Mouse (Mus musculus): Measurements from ENCODE around the gene Plk3.

Plk3 gene

GRCm38 (mm10) chr4:117138295-117139216 is 4.8 kb upstream of the Plk3 start:
- DNase-seq (ENCODE audit: low read depth), result no peak

DNA sequence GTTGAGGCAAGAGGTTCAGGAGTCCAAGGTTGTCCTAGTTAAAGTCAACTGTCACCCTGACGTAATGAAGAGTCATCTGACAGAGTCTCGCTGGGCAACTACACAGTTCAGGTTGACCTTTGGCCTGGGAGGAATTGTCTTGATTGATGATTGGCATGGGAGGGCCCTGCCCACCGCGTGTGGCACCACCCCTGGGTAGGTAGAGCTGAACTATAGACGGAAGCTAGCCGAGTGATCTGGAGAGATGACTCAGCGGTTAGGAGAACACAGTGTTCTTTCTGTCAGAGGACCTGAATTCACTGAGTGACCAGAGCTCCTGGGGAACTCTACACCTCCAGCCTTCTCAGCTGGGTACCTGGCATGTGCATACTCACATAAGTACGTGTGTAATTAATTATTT is 2.3 kb upstream of the Plk3 start:
- DNase-seq (ENCODE audit: low read depth), result peak; percentile 89

- no peak for DNase-seq (ENCODE audit: low read depth)
Observed at GRCm38 (mm10) chr4:117134601-117134995, 835 bp upstream of the Plk3 start.

DNA sequence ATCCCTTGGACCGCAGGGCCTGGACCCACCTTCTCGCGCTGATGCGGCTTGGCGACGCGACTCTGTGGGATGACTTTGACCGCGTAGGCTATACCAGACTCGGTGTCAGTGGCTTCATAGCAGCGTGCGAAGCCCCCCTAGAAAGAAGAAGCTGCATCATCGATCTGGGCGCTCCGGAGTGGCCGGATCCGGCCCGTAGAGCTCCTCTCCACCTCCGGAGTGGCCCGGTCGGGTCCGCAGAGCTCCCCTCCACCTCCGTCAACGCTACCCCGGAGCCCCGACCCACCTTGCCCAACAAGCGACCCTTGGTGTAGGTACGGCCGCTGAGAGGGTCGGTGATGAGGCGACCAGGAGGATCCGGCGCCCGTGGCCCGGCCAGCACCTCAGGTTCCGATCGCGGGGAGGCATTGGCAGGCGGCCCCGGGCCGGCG is 382 bp downstream of the Plk3 start:
- DNase-seq (ENCODE audit: low read depth), result no peak

GRCm38 (mm10) chr4:117132794-117133143 is 994 bp downstream of the Plk3 start:
- no peak for DNase-seq (ENCODE audit: low read depth)

DNA sequence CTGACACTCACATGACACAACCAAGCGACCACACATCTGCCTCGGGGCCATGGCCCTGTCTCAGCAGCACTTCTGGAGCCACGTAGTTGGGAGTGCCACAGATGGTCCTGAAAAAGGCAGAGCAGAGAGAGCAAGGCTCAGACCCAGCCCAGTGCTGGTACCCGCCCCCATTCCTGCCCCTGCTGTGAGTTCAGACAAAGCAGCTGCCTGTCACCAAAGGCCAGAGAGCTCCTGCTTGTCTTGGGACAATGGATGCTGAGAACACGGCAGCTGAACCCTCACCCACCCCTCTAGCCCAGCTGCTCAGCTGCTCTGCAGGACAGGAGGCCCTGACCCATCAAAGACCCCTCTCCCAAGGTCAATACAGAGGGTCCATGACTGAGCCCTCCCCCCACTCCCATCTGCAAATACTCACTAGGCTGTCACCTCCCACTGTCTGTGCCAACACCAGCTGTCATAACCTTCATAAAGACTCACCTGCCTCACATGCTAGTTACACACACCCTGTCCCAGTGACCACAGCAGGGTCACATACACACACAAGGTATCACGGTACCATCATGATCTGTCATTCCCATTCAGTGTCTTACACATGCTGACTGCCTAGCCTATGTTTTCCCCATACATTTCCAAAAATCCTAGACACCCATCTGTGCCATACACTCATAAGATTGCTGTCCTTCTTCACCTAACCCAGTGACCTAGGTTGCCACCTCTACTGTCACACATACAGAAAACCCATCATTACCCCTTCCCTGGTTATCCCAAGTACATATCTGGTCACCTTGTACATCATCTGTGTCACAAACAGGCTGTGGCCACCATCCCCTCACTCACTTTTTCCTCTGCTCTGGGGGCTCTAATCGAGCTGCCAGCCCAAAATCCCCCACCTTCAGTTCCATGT is 1.6 kb downstream of the Plk3 start:
- no peak for DNase-seq (ENCODE audit: low read depth)

DNA sequence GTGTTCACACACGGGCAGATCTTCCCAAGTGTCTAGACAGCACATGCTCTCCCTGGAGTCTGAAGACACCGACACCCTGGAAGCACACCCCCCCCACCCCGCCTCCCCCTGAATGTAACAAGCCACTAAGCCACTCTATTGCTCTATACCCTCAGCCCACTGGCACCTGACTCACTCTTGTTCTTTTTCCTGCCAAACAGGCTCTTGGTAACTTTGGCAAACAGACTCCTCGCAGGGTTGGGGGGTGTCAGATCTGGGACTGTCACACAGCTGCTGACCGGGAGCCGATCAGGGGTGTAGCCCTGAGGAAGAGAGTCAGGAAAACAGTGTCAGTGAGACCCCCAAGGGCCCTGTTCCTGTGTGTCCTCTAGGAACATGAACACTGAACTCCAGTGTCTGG is 2.6 kb downstream of the Plk3 start:
- DNase-seq (ENCODE audit: low read depth), result no peak

GRCm38 (mm10) chr4:117130790-117131189 is 3.0 kb downstream of the Plk3 start:
- DNase-seq (ENCODE audit: low read depth), result no peak

- DNase-seq (ENCODE audit: low read depth), result no peak
Observed at GRCm38 (mm10) chr4:117127991-117128686, 5.6 kb downstream of the Plk3 start.

- no peak for DNase-seq (ENCODE audit: low read depth)
Observed at GRCm38 (mm10) chr4:117126675-117127290, 7.0 kb downstream of the Plk3 start, which contains the start of gene Tctex1d4. Tctex1d4 (plus strand) TSS chr4:117126794.

- DNase-seq (ENCODE audit: low read depth), result peak; percentile 97
Observed at GRCm38 (mm10) chr4:117125910-117126674, 7.7 kb downstream of the Plk3 start.

DNA sequence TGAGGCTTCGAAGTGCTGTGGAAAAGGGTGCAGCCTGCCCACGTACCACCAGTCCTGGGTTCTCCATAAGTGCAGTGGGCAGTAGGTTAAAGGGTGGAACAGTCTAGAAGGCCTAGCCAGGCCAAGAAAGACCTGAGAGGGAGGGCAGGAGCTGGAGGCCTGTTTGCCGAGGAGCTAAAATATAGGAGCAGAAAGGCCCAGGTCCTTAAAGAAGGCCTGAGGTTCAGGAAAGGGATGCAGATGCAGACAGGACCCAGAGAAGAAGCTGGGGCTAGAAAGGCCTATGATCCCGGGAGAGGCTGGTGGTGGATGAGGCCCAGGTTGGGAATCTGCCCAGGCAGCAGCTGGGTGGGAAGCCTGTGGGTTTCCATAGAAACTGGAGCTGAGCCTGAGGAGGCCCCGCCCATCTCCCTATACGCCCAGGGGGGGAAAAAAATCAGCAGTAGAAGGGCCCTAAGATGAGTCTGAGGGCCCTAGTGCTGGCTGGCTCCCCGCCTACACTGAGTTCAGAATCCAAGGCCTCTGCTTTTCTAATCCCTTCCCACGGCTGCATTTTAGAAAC is 8.3 kb downstream of the Plk3 start, which contains the start of gene Btbd19:
Btbd19 (minus strand) TSS at position 378 of the 562 bp plus-strand sequence.
- peak; percentile 45 for DNase-seq (ENCODE audit: low read depth)

GRCm38 (mm10) chr4:117124518-117125347 is 9.0 kb downstream of the Plk3 start:
- peak; percentile 94 for DNase-seq (ENCODE audit: low read depth)

GRCm38 (mm10) chr4:117124218-117124517 is 9.6 kb downstream of the Plk3 start:
- DNase-seq (ENCODE audit: low read depth), result no peak

GRCm38 (mm10) chr4:117123546-117124217 is 10.1 kb downstream of the Plk3 start:
- DNase-seq (ENCODE audit: low read depth), result no peak

DNA sequence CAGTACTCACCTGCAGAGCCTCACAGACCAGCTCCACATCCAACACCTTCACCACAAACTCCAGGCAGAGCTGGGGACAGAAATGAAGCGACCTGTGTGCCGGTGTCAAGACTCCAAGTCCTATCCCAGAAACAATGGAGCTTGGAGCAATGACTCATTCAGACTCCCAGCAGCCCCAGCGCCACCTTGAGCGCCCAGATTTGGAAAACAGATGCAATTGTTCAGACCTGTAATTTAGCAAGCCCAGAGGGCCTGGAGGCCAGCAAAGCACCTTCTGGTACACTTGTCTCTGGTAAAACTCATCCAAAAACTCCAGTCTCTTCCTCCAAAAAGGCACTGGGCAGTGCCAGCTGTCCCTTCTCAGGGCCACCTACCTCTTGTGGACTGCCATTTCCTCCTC is 11.6 kb downstream of the Plk3 start:
- DNase-seq (ENCODE audit: low read depth), result no peak

GRCm38 (mm10) chr4:117120445-117121414 is 13.0 kb downstream of the Plk3 start:
- peak; percentile 100 for DNase-seq (ENCODE audit: low read depth)

DNA sequence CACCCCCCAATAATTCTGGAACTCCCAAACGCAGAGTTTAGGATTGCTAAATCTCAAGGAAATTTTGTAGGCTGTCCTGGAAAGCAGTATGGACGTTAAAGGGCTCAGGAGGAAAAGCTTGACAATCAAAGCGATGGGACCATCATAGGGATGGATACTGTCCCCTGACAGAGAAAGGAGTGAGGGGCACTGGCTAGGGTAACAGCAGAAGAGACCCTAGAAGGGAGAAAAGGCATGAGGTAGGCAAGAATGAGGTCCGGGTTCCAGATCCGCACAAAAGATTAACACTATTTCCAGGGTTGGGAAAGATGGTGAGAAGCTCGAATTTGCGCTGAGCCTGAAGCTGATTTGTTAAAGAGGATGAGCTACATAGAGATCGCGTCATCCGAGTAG is 13.7 kb downstream of the Plk3 start:
- no peak for DNase-seq (ENCODE audit: low read depth)

All from 416B (cell line).